Mouse (Mus musculus): ENCODE measurements around the gene 6030408B16Rik. TPM values are rescaled to one million over a fixed set of nuclear protein-coding genes. Genes with fewer than 3 reads are reported as not detected.
A peak's percentile ranks its signal among the peaks of the same experiment; 100 is the strongest.

6030408B16Rik gene
- polyA plus RNA-seq (2015; fragmentation: Nextera tagmentation; extraction: Ambion mirVana), result 1.5 and 1.9 TPM in 2 replicates

- 46% methylated on average over 18 of the region's 18 CpGs for WGBS
- Histone ChIP-seq H3K4me2 (replicated peaks) (peak within 1 kb of the TSS; percentile 30), H3K4me3 (no peak within 1 kb of the TSS), H3K9ac (peak within 1 kb of the TSS; percentile 43), H3K36me3 (peaks cover 44% of the 10 kb centered on the region), H3K9me3 (no peaks in the 10 kb centered on the region), H3K27ac (peak within 1 kb of the TSS; percentile 39; the same call in 1 of the 2 replicates), H3K4me1 (peaks cover 33% of the 10 kb centered on the region), H3K27me3 (no peaks in the 10 kb centered on the region)
- no peak for ATAC-seq (ENCODE audit: low FRiP score, low read depth)
Measured at GRCm38 (mm10) chr15:101293025-101293621, at the start of gene 6030408B16Rik. Gene 6030408B16Rik (plus strand): TSS chr15:101293212.

GRCm38 (mm10) chr15:101244012-101244411, 49.0 kb upstream of the 6030408B16Rik start:
- Histone ChIP-seq H3K4me2 (replicated peaks) (no peak overlapping the region), H3K27ac (no peak overlapping the region), H3K36me3 (no peaks in the 10 kb centered on the region), H3K9ac (no peak overlapping the region), H3K4me3 (no peak overlapping the region), H3K4me1 (peaks cover 42% of the 10 kb centered on the region), H3K27me3 (no peaks in the 10 kb centered on the region), H3K9me3 (no peaks in the 10 kb centered on the region)
- 66% methylated on average over 3 of the region's 3 CpGs for WGBS
- no peak for ATAC-seq (ENCODE audit: low FRiP score, low read depth)

GRCm38 (mm10) chr15:101246231-101247154, 46.5 kb upstream of the 6030408B16Rik start:
- Histone ChIP-seq H3K36me3 (no peaks in the 10 kb centered on the region), H3K9ac (peak overlapping the region; percentile 71), H3K4me2 (replicated peaks) (peak overlapping the region; percentile 66), H3K27ac (peak overlapping the region; percentile 86), H3K4me3 (peak overlapping the region; percentile 47), H3K9me3 (no peaks in the 10 kb centered on the region), H3K4me1 (peaks cover 32% of the 10 kb centered on the region), H3K27me3 (no peaks in the 10 kb centered on the region)
- ATAC-seq (ENCODE audit: low FRiP score, low read depth), result peak; percentile 98
- under 1% methylated on average over 56 of the region's 56 CpGs for WGBS

- Histone ChIP-seq H3K4me1 (peaks cover 27% of the 10 kb centered on the region), H3K27ac (peak overlapping the region; percentile 83; the same call in 1 of the 2 replicates), H3K36me3 (no peaks in the 10 kb centered on the region), H3K4me3 (peak overlapping the region; percentile 47; the same call in 1 of the 2 replicates), H3K27me3 (no peaks in the 10 kb centered on the region), H3K4me2 (replicated peaks) (peak overlapping the region; percentile 66), H3K9me3 (no peaks in the 10 kb centered on the region), H3K9ac (no peak overlapping the region)
- no peak for ATAC-seq (ENCODE audit: low FRiP score, low read depth)
- WGBS, result 64% methylated on average over 1 of the region's 1 CpGs
Measured at GRCm38 (mm10) chr15:101247155-101247498, 45.9 kb upstream of the 6030408B16Rik start.

GRCm38 (mm10) chr15:101248029-101248710, 44.8 kb upstream of the 6030408B16Rik start:
- Histone ChIP-seq H3K4me1 (peaks cover 22% of the 10 kb centered on the region), H3K27ac (peak overlapping the region; percentile 55), H3K4me2 (replicated peaks) (no peak overlapping the region), H3K27me3 (no peaks in the 10 kb centered on the region), H3K9ac (no peak overlapping the region), H3K4me3 (no peak overlapping the region), H3K9me3 (no peaks in the 10 kb centered on the region), H3K36me3 (no peaks in the 10 kb centered on the region)
- WGBS, result 52% methylated on average over 5 of the region's 5 CpGs
- no peak for ATAC-seq (ENCODE audit: low FRiP score, low read depth)

- WGBS, result 85% methylated on average over 9 of the region's 9 CpGs
- no peaks in the 10 kb centered on the region for H3K9me3 ChIP-seq
- no peak overlapping the region for H3K4me2 ChIP-seq (replicated peaks)
- H3K9ac ChIP-seq, result no peak overlapping the region
- H3K4me3 ChIP-seq, result no peak overlapping the region
- H3K27me3 ChIP-seq, result no peaks in the 10 kb centered on the region
- H3K36me3 ChIP-seq, result no peaks in the 10 kb centered on the region
- H3K4me1 ChIP-seq, result peaks cover 37% of the 10 kb centered on the region
- H3K27ac ChIP-seq, result no peak overlapping the region
- ATAC-seq (ENCODE audit: low FRiP score, low read depth), result no peak
Measured at GRCm38 (mm10) chr15:101250220-101250800, 42.7 kb upstream of the 6030408B16Rik start.

GRCm38 (mm10) chr15:101251930-101252329, 41.1 kb upstream of the 6030408B16Rik start:
- WGBS, result 77% methylated on average over 5 of the region's 5 CpGs

GRCm38 (mm10) chr15:101252614-101253013, 40.4 kb upstream of the 6030408B16Rik start:
- no peak for ATAC-seq (ENCODE audit: low FRiP score, low read depth)
- H3K4me2 ChIP-seq (replicated peaks), result no peak overlapping the region
- WGBS, result 88% methylated on average over 6 of the region's 6 CpGs
- H3K27me3 ChIP-seq, result no peaks in the 10 kb centered on the region
- no peaks in the 10 kb centered on the region for H3K9me3 ChIP-seq
- H3K36me3 ChIP-seq, result no peaks in the 10 kb centered on the region
- no peak overlapping the region for H3K9ac ChIP-seq
- H3K4me1 ChIP-seq, result peaks cover 25% of the 10 kb centered on the region
- H3K27ac ChIP-seq, result no peak overlapping the region
- no peak overlapping the region for H3K4me3 ChIP-seq

More at GRCm38 (mm10) chr15:101251930-101252329, 41.1 kb upstream of the 6030408B16Rik start:
- Histone ChIP-seq H3K9me3 (no peaks in the 10 kb centered on the region), H3K4me1 (peaks cover 30% of the 10 kb centered on the region), H3K27ac (no peak overlapping the region), H3K36me3 (no peaks in the 10 kb centered on the region), H3K4me2 (replicated peaks) (no peak overlapping the region), H3K27me3 (no peaks in the 10 kb centered on the region), H3K9ac (no peak overlapping the region), H3K4me3 (no peak overlapping the region)
- no peak for ATAC-seq (ENCODE audit: low FRiP score, low read depth)

GRCm38 (mm10) chr15:101253563-101253885, 39.5 kb upstream of the 6030408B16Rik start:
- Histone ChIP-seq H3K4me3 (peak overlapping the region; percentile 65), H3K4me2 (replicated peaks) (peak overlapping the region; percentile 84), H3K9ac (peak overlapping the region; percentile 83), H3K36me3 (0 out of 2 replicates have a peak, but pooled peaks cover 5% of the 10 kb centered on the region), H3K9me3 (no peaks in the 10 kb centered on the region), H3K27me3 (no peaks in the 10 kb centered on the region), H3K27ac (peak overlapping the region; percentile 48; the same call in 1 of the 2 replicates), H3K4me1 (peaks cover 16% of the 10 kb centered on the region)
- 34% methylated on average over 3 of the region's 3 CpGs for WGBS
- no peak for ATAC-seq (ENCODE audit: low FRiP score, low read depth)

- peak within 1 kb of the TSS; percentile 48; the same call in 1 of the 2 replicates for H3K27ac ChIP-seq
- under 1% methylated on average over 81 of the region's 82 CpGs for WGBS
Measured at GRCm38 (mm10) chr15:101253886-101254795, 38.9 kb upstream of the 6030408B16Rik start, which contains the start of gene Nr4a1. Gene Nr4a1 (plus strand): TSS chr15:101254269.

More at GRCm38 (mm10) chr15:101253886-101254795, 38.9 kb upstream of the 6030408B16Rik start, which contains the start of gene Nr4a1:
- Histone ChIP-seq H3K4me3 (peak within 1 kb of the TSS; percentile 65), H3K4me2 (replicated peaks) (peak within 1 kb of the TSS; percentile 84), H3K36me3 (0 out of 2 replicates have a peak, but pooled peaks cover 6% of the 10 kb centered on the region), H3K9ac (peak within 1 kb of the TSS; percentile 83), H3K9me3 (no peaks in the 10 kb centered on the region), H3K4me1 (peaks cover 15% of the 10 kb centered on the region), H3K27me3 (no peaks in the 10 kb centered on the region)
- ATAC-seq (ENCODE audit: low FRiP score, low read depth), result peak; percentile 64

Data from limb, embryonic 13.5 days (tissue).